Mouse (Mus musculus): Measurements from ENCODE around the gene Wnt5a. TPM values are rescaled to one million over a fixed set of nuclear protein-coding genes. Genes with fewer than 3 reads are reported as not detected.

Gene Wnt5a
- total RNA-seq (2022) = 10 to 100 TPM; 51.7 to 61.5 (median 56.7) TPM

DNA sequence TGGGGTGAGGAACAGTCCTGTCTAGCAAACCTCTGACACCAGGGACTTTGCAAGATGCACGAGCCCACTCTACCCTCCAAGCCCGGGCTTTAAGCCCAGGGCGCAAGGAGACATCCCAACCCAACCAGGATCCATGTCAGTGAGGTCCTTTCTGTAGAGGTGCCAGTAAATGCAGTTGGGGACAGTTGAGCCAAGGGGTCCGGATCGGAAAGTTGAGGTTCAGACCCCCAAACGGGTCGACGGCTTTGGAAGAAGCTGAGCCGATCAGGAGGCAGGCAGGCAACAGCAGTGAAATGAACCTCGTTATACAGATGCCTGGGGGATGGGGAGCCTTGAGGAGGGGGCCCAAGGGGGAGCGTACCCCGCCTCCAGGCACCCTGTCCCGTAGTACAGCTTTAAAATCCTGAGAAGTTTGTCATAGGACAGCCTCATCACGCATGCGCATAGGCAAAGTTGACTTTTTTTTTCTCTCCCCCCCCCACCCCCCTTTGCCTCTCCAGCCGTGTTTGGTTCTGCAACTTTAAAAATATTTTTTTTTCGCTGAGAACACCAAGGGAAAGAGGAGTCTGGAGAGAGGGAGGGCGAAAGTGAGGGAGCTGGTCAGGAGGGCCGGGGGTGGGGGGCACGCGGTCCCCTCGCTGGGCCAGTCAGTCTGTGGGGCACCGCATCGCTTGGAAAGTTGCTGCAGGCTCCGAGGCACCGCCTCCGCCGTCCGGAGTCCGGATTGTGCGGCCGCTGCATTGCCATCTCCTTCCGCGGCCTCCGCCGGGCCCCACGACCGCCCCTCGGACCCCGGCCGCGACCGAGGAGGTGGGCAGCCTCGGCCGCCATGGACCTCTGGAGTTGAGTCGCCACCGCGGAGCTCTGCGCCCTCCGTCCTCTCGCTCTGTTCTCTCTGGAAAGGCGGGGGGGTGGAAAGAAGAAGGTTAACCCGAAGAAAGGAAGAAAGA, at the start of gene Wnt5a:
Gene Wnt5a, plus strand, starts transcription at position 650 of the 950 bp plus-strand sequence.
- DNase-seq = no peak

DNA sequence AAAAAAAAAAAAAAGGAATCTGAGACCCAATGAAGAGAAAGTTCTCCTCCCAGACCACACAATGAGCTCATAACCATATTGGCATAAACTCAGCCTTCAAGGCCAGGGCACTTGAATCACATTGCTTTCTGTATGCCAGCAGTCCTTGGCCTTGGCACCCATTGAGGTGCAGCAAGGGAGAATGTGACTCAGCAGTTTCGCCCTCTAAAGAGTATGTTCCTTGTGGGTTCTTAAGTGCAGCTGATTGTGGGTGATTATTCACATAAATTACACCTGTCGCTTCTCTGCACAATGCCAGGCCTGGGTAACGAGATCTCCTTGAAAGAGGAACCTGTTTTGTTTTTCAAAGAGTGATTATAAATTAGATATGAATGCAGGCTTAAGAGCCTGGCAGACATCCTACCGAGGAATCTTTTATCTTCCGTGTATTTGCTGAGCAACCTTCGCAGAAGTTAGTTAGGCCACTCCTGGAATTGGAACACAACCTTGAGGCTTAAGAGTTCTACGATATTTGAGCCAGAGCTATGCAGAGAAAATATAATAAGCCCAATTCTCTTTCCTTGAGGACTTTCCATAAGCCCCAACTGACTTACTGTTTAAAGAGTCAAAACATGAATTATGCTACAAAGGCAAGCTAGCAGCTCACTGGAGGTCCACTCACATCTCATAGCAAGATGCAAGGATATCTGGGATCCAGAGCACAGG, 48.0 kb upstream of the Wnt5a start:
- peak; percentile 84 for DNase-seq

GRCm38 (mm10) chr14:28457428-28457827, 47.1 kb upstream of the Wnt5a start:
- no peak for DNase-seq

- DNase-seq = no peak
Measured at GRCm38 (mm10) chr14:28467956-28468355, 36.6 kb upstream of the Wnt5a start.

- no peak for DNase-seq
Measured at GRCm38 (mm10) chr14:28469696-28470095, 34.9 kb upstream of the Wnt5a start.

- DNase-seq = no peak
Measured at GRCm38 (mm10) chr14:28470212-28470611, 34.3 kb upstream of the Wnt5a start.

DNA sequence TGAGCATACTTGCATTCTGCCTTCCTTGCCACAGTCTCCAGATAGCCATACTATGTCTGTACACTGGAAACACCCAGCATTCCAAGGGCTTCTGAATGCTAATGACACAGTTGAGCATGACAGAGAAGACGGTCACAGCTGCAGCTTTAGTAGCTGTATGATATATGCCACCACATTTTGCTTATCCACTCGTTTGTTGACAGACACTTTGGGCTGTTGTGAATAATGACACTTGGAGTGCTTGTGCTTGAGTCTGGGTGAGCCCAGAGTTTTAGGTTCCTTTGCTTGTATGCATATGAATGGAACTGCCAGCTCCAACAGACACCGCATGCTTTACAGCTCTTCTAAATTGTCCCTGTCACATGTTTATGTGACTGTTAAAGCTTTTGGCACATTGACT, 29.5 kb upstream of the Wnt5a start:
- no peak for DNase-seq

GRCm38 (mm10) chr14:28475421-28475820, 29.1 kb upstream of the Wnt5a start:
- DNase-seq = no peak

DNA sequence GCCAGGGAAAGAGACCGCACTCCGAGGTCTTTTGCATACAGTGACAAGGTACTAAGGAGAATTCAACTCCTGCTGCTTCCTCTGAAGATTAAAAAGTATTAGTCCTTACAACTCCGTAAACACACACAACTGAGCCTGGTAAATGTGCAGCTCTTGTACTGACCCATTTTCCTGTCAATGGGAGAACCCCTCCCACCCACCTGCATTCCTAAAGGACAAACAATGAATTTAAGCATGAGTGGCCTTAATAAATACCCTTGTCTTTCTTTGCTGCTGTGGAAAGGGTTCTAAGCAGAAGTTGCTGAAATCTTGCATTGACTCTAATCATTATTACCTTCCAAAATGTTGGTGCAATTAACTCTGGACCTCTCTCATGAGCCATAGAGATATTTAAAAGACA, 27.8 kb upstream of the Wnt5a start:
- no peak for DNase-seq

- DNase-seq = peak; percentile 36
Measured at GRCm38 (mm10) chr14:28480866-28481265, 23.7 kb upstream of the Wnt5a start.

GRCm38 (mm10) chr14:28493806-28494205, 10.7 kb upstream of the Wnt5a start:
- no peak for DNase-seq

GRCm38 (mm10) chr14:28494273-28494672, 10.3 kb upstream of the Wnt5a start:
- DNase-seq = no peak

DNA sequence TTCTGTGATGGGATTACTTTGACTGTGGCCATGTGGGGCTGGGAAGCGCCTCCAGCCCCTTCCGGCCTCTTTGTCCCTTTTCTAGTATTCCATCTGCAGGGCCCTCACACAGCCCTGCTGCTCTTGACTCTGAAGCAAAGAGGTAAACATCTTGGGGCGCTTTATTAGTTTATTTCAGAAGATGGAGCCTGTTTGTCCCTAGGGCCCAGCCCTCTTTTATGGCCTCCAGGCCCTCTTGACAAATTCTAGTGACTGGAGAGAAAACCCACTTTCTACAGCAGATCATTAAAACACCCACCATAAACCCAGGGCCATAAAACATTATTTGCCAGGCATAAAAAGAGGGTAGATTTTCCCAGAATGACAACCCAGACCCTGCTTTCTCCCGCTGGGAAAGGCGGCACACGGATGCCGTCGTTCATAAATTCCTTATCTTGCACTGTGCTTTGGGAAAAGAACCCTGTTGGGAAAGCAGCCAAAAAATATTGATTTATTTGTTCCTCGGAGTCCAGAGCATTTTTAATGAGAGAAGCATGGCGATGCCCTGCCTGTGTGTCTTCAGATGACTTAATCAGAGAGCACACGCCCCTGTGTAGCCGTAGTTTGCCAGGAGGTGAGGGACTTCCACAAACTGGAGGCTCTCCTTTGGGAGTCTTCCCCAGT, 3.2 kb upstream of the Wnt5a start:
- DNase-seq = no peak

DNA sequence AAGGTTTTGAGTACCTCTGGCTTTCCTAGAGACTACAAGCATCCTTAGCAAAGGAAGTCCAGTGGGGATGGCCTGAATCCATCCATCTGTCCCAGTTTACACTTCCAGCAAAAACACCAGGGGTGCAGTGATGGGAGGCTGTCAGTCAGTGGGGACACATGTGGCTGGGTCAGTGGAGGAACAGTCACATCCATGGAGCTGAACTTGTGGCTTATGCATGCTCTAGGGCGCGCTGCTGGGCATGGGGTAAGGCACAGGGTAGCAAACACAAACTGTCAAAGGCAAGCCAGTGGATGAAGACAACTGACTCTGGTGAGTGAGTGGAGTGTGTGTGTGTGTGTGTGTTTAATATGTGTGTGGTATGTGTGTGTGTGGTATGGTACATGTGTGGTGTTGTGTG, 1.3 kb upstream of the Wnt5a start:
- DNase-seq = no peak

DNA sequence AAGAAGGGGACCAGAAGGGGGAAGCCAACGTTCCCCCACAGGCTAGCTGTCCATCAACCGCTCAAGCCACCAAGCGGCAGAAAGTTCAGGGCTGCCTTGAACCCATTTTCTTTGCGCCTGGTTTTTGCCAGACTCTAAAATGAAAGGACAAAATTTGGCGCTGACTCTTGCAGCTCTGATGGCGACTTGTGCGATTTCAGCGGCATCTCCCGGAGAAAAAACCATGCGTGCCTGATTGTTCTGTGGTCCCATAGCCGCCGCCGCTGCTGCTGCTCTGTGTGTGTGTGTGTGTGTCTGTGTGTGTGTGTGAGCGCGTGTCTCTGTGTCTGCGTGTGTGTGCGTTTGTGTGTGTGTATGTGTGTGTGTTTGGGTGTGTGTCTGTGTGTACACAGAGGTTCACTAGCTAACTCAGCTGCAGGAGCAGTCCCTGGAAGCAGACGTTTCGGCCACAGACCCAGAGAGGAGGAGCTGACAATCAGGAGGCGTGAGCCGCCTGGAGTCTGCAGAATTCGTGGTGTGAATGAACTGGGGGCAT, 568 bp downstream of the Wnt5a start:
- no peak for DNase-seq

DNA sequence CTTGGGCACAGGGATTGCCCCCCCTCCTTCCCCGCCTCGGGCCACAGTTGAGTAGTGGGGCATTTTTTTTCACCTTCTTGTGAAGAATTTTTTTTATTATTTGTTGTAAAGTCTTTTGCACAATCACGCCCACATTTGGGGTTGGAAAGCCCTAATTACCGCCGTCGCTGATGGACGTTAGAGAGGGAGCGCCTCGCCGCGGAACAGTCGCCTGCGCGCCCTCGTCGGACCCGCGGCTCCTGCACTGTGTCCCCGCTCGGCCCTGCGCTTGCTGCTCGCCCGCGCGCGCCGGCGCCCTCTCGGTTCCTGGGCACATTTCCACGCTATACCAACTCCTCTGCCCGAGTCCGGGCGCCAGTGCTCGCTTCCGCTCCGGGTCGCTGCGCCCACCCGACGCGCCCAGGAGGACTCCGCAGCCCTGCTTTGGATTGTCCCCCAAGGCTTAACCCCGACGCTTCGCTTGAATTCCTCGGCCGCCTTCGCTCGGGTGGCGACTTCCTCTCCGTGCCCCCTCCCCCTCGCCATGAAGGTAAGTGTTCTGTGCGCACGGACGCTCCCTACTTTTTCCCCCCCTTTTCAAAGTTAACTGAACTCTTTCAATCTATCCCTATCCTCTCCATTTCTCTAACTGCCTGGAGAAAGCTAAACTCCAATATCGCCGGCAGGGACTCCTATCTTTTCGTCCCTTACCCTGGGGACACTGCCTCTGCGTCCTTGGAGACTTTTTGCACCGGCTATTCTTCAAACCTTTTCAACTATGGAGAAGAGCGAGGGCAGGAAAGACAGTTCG, 1.2 kb downstream of the Wnt5a start:
- no peak for DNase-seq

GRCm38 (mm10) chr14:28506376-28506831, 1.9 kb downstream of the Wnt5a start:
- DNase-seq = peak; percentile 49

GRCm38 (mm10) chr14:28507011-28507410, 2.5 kb downstream of the Wnt5a start:
- DNase-seq = no peak

GRCm38 (mm10) chr14:28507471-28507870, 2.9 kb downstream of the Wnt5a start:
- DNase-seq = peak; percentile 58

DNA sequence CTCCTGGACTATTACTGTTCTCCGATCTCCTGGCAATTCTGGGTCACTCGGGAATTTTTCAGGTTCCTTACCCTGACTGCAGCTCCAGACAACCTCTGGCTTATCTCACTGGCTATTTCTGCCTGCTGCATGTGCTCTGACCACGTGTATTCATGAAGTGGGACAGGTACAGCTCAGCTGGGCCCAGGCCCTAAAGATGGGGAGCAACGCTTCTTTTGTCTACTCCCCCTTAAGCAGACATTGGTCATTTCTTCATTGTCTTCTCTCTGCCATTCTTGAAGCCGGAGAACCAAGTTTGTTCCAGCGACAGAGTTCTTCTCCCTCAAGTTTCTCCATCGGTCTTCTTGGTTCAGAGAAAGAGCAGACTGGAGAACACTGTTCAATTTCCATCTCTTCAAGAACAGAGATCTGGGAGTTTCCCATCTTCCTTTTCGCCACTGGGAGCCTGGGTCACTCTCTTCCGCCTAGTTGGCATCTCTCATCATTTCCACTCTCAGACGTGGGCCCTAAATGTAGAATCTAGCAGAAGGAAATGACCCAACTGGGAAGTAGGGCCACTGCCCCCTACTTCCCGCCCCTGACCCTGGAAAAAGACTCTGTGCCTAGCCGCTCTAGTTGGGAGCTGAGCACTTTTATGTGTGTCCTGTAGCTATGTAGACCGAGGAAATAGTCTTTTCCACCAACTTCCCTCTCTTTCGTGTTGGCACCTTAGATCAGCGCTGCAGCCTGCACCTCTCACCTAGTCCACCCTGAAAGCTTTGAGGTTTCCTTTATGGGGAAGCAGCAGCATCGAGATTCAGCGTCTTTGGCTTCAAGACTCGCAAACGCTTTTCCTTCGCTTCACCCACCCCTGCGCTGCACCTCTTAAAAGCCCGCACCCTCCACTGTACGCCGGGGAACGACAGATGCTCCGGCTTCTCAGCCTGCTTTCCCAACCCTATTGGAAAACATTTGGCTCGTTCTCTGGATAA, 4.0 kb downstream of the Wnt5a start:
- DNase-seq = no peak

Data from adrenal gland, adult 8-10 months (tissue).